Mouse (Mus musculus) liver, embryonic 11.5 days (tissue): ENCODE results near the gene Pcp4l1. TPM values are rescaled to one million over a fixed set of nuclear protein-coding genes. Genes with fewer than 3 reads are reported as not detected.

Source experiments
- polyA plus RNA-seq: library from polyadenylated mRNA; unstranded; fragments of >200 nt; fragmentation: Nextera tagmentation; extraction: Ambion mirVana; gene quantifications from 2 replicates; pipeline ENCODE4 v1.2.1, GENCODE M21; 2014

The Pcp4l1 gene
- polyA plus RNA-seq, 1 experiment from 2014 or later: 1.9 TPM

Other genes with a start within 250 kb of the Pcp4l1 start
- 1.8 and 2.0 TPM in 2 replicates for gene Fcgr2b, start 219.7 kb downstream of the Pcp4l1 start, polyA plus RNA-seq
- gene Fcgr4, start 177.3 kb downstream of the Pcp4l1 start, polyA plus RNA-seq: 1.5 and 2.4 TPM in 2 replicates
- 28.7 and 29.8 TPM in 2 replicates for gene Fcgr3, start 131.3 kb downstream of the Pcp4l1 start, polyA plus RNA-seq
- gene Cfap126, start 82.3 kb downstream of the Pcp4l1 start, polyA plus RNA-seq: 1.4 and 2.2 TPM in 2 replicates
- gene Sdhc, start 45.7 kb downstream of the Pcp4l1 start, polyA plus RNA-seq: 261 and 281 TPM in 2 replicates
- gene Mpz, start 45.6 kb downstream of the Pcp4l1 start, polyA plus RNA-seq: 0.14 TPM in 1 of 2 replicates, not detected in the other
- gene Nr1i3, start 17.7 kb upstream of the Pcp4l1 start, polyA plus RNA-seq: 0.16 TPM in 2 replicates
- 32.3 and 32.4 TPM in 2 replicates for gene Tomm40l, start 26.2 kb upstream of the Pcp4l1 start, polyA plus RNA-seq
- 2,189 and 2,339 TPM in 2 replicates for gene Apoa2, start 28.8 kb upstream of the Pcp4l1 start, polyA plus RNA-seq
- 70.9 and 83.6 TPM in 2 replicates for gene Fcer1g, start 38.1 kb upstream of the Pcp4l1 start, polyA plus RNA-seq
- gene Adamts4, start 54.2 kb upstream of the Pcp4l1 start, polyA plus RNA-seq: 1.6 and 2.0 TPM in 2 replicates
- gene Ndufs2, start 55.1 kb upstream of the Pcp4l1 start, polyA plus RNA-seq: 256 and 262 TPM in 2 replicates
- gene B4galt3, start 74.1 kb upstream of the Pcp4l1 start, polyA plus RNA-seq: 49.0 and 50.6 TPM in 2 replicates
- gene Ppox, start 84.9 kb upstream of the Pcp4l1 start, polyA plus RNA-seq: 131 and 133 TPM in 2 replicates
- gene Usp21, start 91.7 kb upstream of the Pcp4l1 start, polyA plus RNA-seq: 51.0 and 53.1 TPM in 2 replicates
- gene Ufc1, start 98.8 kb upstream of the Pcp4l1 start, polyA plus RNA-seq: 83.7 TPM in 2 replicates
- 34.8 and 37.5 TPM in 2 replicates for gene Dedd, start 132.9 kb upstream of the Pcp4l1 start, polyA plus RNA-seq
- gene Nit1, start 149.4 kb upstream of the Pcp4l1 start, polyA plus RNA-seq: 26.2 and 29.1 TPM in 2 replicates
- 68.0 and 73.7 TPM in 2 replicates for gene Pfdn2, start 149.4 kb upstream of the Pcp4l1 start, polyA plus RNA-seq
- gene Klhdc9, start 164.5 kb upstream of the Pcp4l1 start, polyA plus RNA-seq: 0.66 and 0.77 TPM in 2 replicates
- 0.25 and 0.53 TPM in 2 replicates for gene Nectin4, start 173.8 kb upstream of the Pcp4l1 start, polyA plus RNA-seq
- 3.5 and 3.8 TPM in 2 replicates for gene Arhgap30, start 192.7 kb upstream of the Pcp4l1 start, polyA plus RNA-seq
- 51.0 and 53.2 TPM in 2 replicates for gene Usf1, start 215.0 kb upstream of the Pcp4l1 start, polyA plus RNA-seq
- gene Tstd1, start 222.6 kb upstream of the Pcp4l1 start, polyA plus RNA-seq: 1.6 and 1.7 TPM in 2 replicates
- 42.0 and 47.8 TPM in 2 replicates for gene F11r, start 241.3 kb upstream of the Pcp4l1 start, polyA plus RNA-seq